Mouse (Mus musculus): ENCODE results near the gene Unc79. TPM values are rescaled to one million over a fixed set of nuclear protein-coding genes. Genes with fewer than 3 reads are reported as not detected.

Gene Unc79
- polyA plus RNA-seq, 1 experiment from 2014 or later: 0.35 TPM

DNA sequence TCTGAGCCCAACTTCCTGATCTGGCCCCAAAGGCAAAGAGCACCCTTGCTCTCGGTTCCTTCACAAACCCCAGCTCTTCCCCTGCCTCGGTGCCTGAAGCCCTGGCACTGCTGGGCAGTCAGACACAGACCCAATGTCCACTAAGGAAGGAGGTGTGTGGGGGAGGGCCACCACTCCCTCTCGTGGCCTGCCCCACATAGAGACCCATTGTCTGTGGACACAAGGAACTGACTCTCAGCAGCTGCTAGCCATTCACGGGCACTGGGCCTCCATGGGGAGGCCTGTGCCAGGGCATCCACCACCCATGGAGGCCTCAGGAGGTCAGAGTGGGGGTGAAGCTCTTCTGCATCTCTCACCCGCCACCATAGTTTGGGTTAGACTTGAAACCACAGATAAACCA is 262.4 kb downstream of the Unc79 start:
- Histone ChIP-seq H3K4me1 (peaks cover 4% of the 10 kb centered on the region), H3K9ac (no peak overlapping the region), H3K27ac (no peak overlapping the region), H3K4me2 (no peak overlapping the region), H3K36me3 (no peaks in the 10 kb centered on the region), H3K27me3 (no peaks in the 10 kb centered on the region), H3K4me3 (no peak overlapping the region), H3K9me3 (no peaks in the 10 kb centered on the region)
- ATAC-seq (ENCODE audit: insufficient number of reproducible peaks, insufficient read depth, low FRiP score, low TSS enrichment, low read depth): no peak
- 53% methylated on average over 5 of the region's 5 CpGs for WGBS

GRCm38 (mm10) chr12:103213591-103213990 is 264.9 kb downstream of the Unc79 start:
- H3K27ac ChIP-seq: no peak overlapping the region
- no peaks in the 10 kb centered on the region for H3K27me3 ChIP-seq
- 88% methylated on average over 2 of the region's 2 CpGs for WGBS
- H3K4me3 ChIP-seq: no peak overlapping the region
- no peaks in the 10 kb centered on the region for H3K36me3 ChIP-seq
- ATAC-seq (ENCODE audit: insufficient number of reproducible peaks, insufficient read depth, low FRiP score, low TSS enrichment, low read depth): no peak
- no peak overlapping the region for H3K4me2 ChIP-seq
- no peak overlapping the region for H3K9ac ChIP-seq
- no peaks in the 10 kb centered on the region for H3K9me3 ChIP-seq
- H3K4me1 ChIP-seq: peaks cover 11% of the 10 kb centered on the region

- Histone ChIP-seq H3K4me1 (peaks cover 11% of the 10 kb centered on the region), H3K27ac (no peak overlapping the region)
- no peak for ATAC-seq (ENCODE audit: insufficient number of reproducible peaks, insufficient read depth, low FRiP score, low TSS enrichment, low read depth)
Measured at GRCm38 (mm10) chr12:103214270-103214669, 265.6 kb downstream of the Unc79 start.

GRCm38 (mm10) chr12:103214797-103215196 is 266.1 kb downstream of the Unc79 start:
- Histone ChIP-seq H3K27me3 (no peaks in the 10 kb centered on the region), H3K9ac (no peak overlapping the region), H3K36me3 (no peaks in the 10 kb centered on the region), H3K4me3 (no peak overlapping the region), H3K9me3 (no peaks in the 10 kb centered on the region), H3K4me1 (peaks cover 15% of the 10 kb centered on the region), H3K4me2 (no peak overlapping the region), H3K27ac (no peak overlapping the region)
- ATAC-seq (ENCODE audit: insufficient number of reproducible peaks, insufficient read depth, low FRiP score, low TSS enrichment, low read depth): no peak
- WGBS: 92% methylated on average over 2 of the region's 2 CpGs

More at GRCm38 (mm10) chr12:103214270-103214669, 265.6 kb downstream of the Unc79 start:
- Histone ChIP-seq H3K9ac (no peak overlapping the region), H3K27me3 (no peaks in the 10 kb centered on the region), H3K9me3 (no peaks in the 10 kb centered on the region), H3K4me2 (no peak overlapping the region), H3K36me3 (no peaks in the 10 kb centered on the region), H3K4me3 (no peak overlapping the region)
- WGBS: 58% methylated on average over 10 of the region's 10 CpGs

- no peaks in the 10 kb centered on the region for H3K9me3 ChIP-seq
- WGBS: 48% methylated on average over 6 of the region's 6 CpGs
- no peak overlapping the region for H3K4me3 ChIP-seq
- H3K4me1 ChIP-seq: peaks cover 15% of the 10 kb centered on the region
- H3K27ac ChIP-seq: no peak overlapping the region
- no peak for ATAC-seq (ENCODE audit: insufficient number of reproducible peaks, insufficient read depth, low FRiP score, low TSS enrichment, low read depth)
- no peaks in the 10 kb centered on the region for H3K36me3 ChIP-seq
- H3K4me2 ChIP-seq: no peak overlapping the region
- no peaks in the 10 kb centered on the region for H3K27me3 ChIP-seq
- H3K9ac ChIP-seq: no peak overlapping the region
Measured at GRCm38 (mm10) chr12:103215877-103216610, 267.4 kb downstream of the Unc79 start.

GRCm38 (mm10) chr12:103223671-103224070 is 275.0 kb downstream of the Unc79 start:
- no peak overlapping the region for H3K4me3 ChIP-seq

GRCm38 (mm10) chr12:103226121-103226520 is 277.5 kb downstream of the Unc79 start:
- no peak overlapping the region for H3K4me3 ChIP-seq
- no peak overlapping the region for H3K27ac ChIP-seq
- no peaks in the 10 kb centered on the region for H3K27me3 ChIP-seq
- H3K9ac ChIP-seq: no peak overlapping the region
- H3K4me2 ChIP-seq: no peak overlapping the region
- no peaks in the 10 kb centered on the region for H3K36me3 ChIP-seq
- ATAC-seq (ENCODE audit: insufficient number of reproducible peaks, insufficient read depth, low FRiP score, low TSS enrichment, low read depth): no peak
- 79% methylated on average over 4 of the region's 4 CpGs for WGBS
- no peaks in the 10 kb centered on the region for H3K9me3 ChIP-seq
- peaks cover 5% of the 10 kb centered on the region; the same call in 1 of the 2 replicates for H3K4me1 ChIP-seq

More at GRCm38 (mm10) chr12:103223671-103224070, 275.0 kb downstream of the Unc79 start:
- no peak overlapping the region for H3K9ac ChIP-seq
- peaks cover 9% of the 10 kb centered on the region; the same call in 1 of the 2 replicates for H3K4me1 ChIP-seq
- no peak for ATAC-seq (ENCODE audit: insufficient number of reproducible peaks, insufficient read depth, low FRiP score, low TSS enrichment, low read depth)
- no peaks in the 10 kb centered on the region for H3K36me3 ChIP-seq
- 87% methylated on average over 9 of the region's 9 CpGs for WGBS
- H3K9me3 ChIP-seq: no peaks in the 10 kb centered on the region
- no peak overlapping the region for H3K27ac ChIP-seq
- no peak overlapping the region for H3K4me2 ChIP-seq
- H3K27me3 ChIP-seq: no peaks in the 10 kb centered on the region

GRCm38 (mm10) chr12:103229058-103229457 is 280.4 kb downstream of the Unc79 start:
- Histone ChIP-seq H3K36me3 (no peaks in the 10 kb centered on the region), H3K27ac (no peak overlapping the region), H3K4me2 (no peak overlapping the region), H3K9ac (no peak overlapping the region), H3K4me3 (no peak overlapping the region), H3K9me3 (no peaks in the 10 kb centered on the region), H3K27me3 (no peaks in the 10 kb centered on the region), H3K4me1 (no peaks in the 10 kb centered on the region)
- no peak for ATAC-seq (ENCODE audit: insufficient number of reproducible peaks, insufficient read depth, low FRiP score, low TSS enrichment, low read depth)
- 87% methylated on average over 4 of the region's 4 CpGs for WGBS

Small RNAs within 50 kb of the gene (microRNA-seq; reads per million reads assigned to microRNA genes)
- not detected for gene Gm44324

Other genes starting within 250 kb of the Unc79 start
- 10.4 and 10.8 TPM in 2 replicates for gene Itpk1, start 243.9 kb upstream of the Unc79 start, polyA plus RNA-seq (2015; fragmentation: Nextera tagmentation; extraction: Ambion mirVana)
- gene Moap1, start 205.2 kb upstream of the Unc79 start, polyA plus RNA-seq (2015; fragmentation: Nextera tagmentation; extraction: Ambion mirVana): 25.5 and 25.7 TPM in 2 replicates
- 9.7 and 10.9 TPM in 2 replicates for gene Tmem251, start 205.1 kb upstream of the Unc79 start, polyA plus RNA-seq (2015; fragmentation: Nextera tagmentation; extraction: Ambion mirVana)
- gene Gm28051, start 191.1 kb upstream of the Unc79 start, polyA plus RNA-seq (2015; fragmentation: Nextera tagmentation; extraction: Ambion mirVana): not detected in 2 replicates
- 36.0 and 38.9 TPM in 2 replicates for gene Gon7, start 191.1 kb upstream of the Unc79 start, polyA plus RNA-seq (2015; fragmentation: Nextera tagmentation; extraction: Ambion mirVana)
- gene Ubr7, start 190.9 kb upstream of the Unc79 start, polyA plus RNA-seq (2015; fragmentation: Nextera tagmentation; extraction: Ambion mirVana): 42.1 and 44.7 TPM in 2 replicates
- gene Gm20604, start 190.2 kb upstream of the Unc79 start, polyA plus RNA-seq (2015; fragmentation: Nextera tagmentation; extraction: Ambion mirVana): 28.5 and 29.5 TPM in 2 replicates
- gene Btbd7, start 70.4 kb upstream of the Unc79 start, polyA plus RNA-seq (2015; fragmentation: Nextera tagmentation; extraction: Ambion mirVana): 25.8 and 26.3 TPM in 2 replicates
- not detected in 2 replicates for gene Cox8c, start 49.5 kb upstream of the Unc79 start, polyA plus RNA-seq (2015; fragmentation: Nextera tagmentation; extraction: Ambion mirVana)

Data from embryonic facial prominence, embryonic 13.5 days (tissue).